Mouse (Mus musculus) CD4-positive helper T cell, adult 2 months (primary cell): ENCODE results near the gene Dclk1.
"Not testable (repeated sequence)": the region's sequence is repeated elsewhere in the genome, so short reads cannot be mapped to it uniquely, and the experiment has no call there.

Source experiments
- DNase-seq: peaks from one replicate; pipeline ENCODE4 v3.0.0-alpha.2; 2012; ENCODE audit warnings: low read depth, missing footprints, low spot score

Gene Dclk1

GRCm38 (mm10) chr3:55241730-55242421 is at the start of gene Dclk1:
Gene Dclk1, plus strand, starts transcription at chr3:55242364.
- DNase-seq: no peak

- no peak for DNase-seq
Observed at GRCm38 (mm10) chr3:55193351-55193750, 48.8 kb upstream of the Dclk1 start.

- DNase-seq: no peak
Observed at GRCm38 (mm10) chr3:55194792-55195191, 47.4 kb upstream of the Dclk1 start.

- DNase-seq: no peak
Observed at GRCm38 (mm10) chr3:55195581-55196327, 46.4 kb upstream of the Dclk1 start.

- no peak for DNase-seq
Observed at GRCm38 (mm10) chr3:55196328-55196710, 45.8 kb upstream of the Dclk1 start.

GRCm38 (mm10) chr3:55203621-55204020 is 38.5 kb upstream of the Dclk1 start:
- DNase-seq: not testable (repeated sequence)

- no peak for DNase-seq
Observed at GRCm38 (mm10) chr3:55206413-55206812, 35.8 kb upstream of the Dclk1 start.

- DNase-seq: no peak
Observed at GRCm38 (mm10) chr3:55207665-55208064, 34.5 kb upstream of the Dclk1 start.

- DNase-seq: no peak
Observed at GRCm38 (mm10) chr3:55212254-55212653, 29.9 kb upstream of the Dclk1 start.

GRCm38 (mm10) chr3:55213785-55214184 is 28.4 kb upstream of the Dclk1 start:
- no peak for DNase-seq

GRCm38 (mm10) chr3:55214413-55214812 is 27.8 kb upstream of the Dclk1 start:
- DNase-seq: no peak

GRCm38 (mm10) chr3:55222502-55222901 is 19.7 kb upstream of the Dclk1 start:
- DNase-seq: no peak

GRCm38 (mm10) chr3:55223862-55224261 is 18.3 kb upstream of the Dclk1 start:
- no peak for DNase-seq

GRCm38 (mm10) chr3:55226501-55227213 is 15.5 kb upstream of the Dclk1 start:
- DNase-seq: no peak

GRCm38 (mm10) chr3:55227214-55227581 is 15.0 kb upstream of the Dclk1 start:
- no peak for DNase-seq

GRCm38 (mm10) chr3:55242422-55243055 is 375 bp downstream of the Dclk1 start:
- DNase-seq: no peak

- no peak for DNase-seq
Observed at GRCm38 (mm10) chr3:55243056-55243471, 900 bp downstream of the Dclk1 start.

- DNase-seq: no peak
Observed at GRCm38 (mm10) chr3:55244087-55244486, 1.9 kb downstream of the Dclk1 start.

- DNase-seq: no peak
Observed at GRCm38 (mm10) chr3:55246618-55247272, 4.6 kb downstream of the Dclk1 start.

GRCm38 (mm10) chr3:55248048-55248447 is 5.9 kb downstream of the Dclk1 start:
- DNase-seq: no peak

- DNase-seq: no peak
Observed at GRCm38 (mm10) chr3:55248508-55248907, 6.3 kb downstream of the Dclk1 start.

- DNase-seq: no peak
Observed at GRCm38 (mm10) chr3:55250631-55251030, 8.5 kb downstream of the Dclk1 start.
